Mouse (Mus musculus): ENCODE data around the gene Zfp668.

The Zfp668 gene

GRCm38 (mm10) chr7:127894480-127894879, 17.9 kb upstream of the Zfp668 start:
- no peak for DNase-seq

GRCm38 (mm10) chr7:127890798-127891197, 14.2 kb upstream of the Zfp668 start, which contains the start of gene Prss53:
Gene Prss53, minus strand, starts transcription at chr7:127890970.
- peak; percentile 68 to 79 for DNase-seq

- no peak for DNase-seq
Observed at GRCm38 (mm10) chr7:127888821-127889220, 12.2 kb upstream of the Zfp668 start.

- DNase-seq = no peak
Observed at GRCm38 (mm10) chr7:127887781-127888180, 11.2 kb upstream of the Zfp668 start.

- DNase-seq = no peak
Observed at GRCm38 (mm10) chr7:127887191-127887590, 10.6 kb upstream of the Zfp668 start.

GRCm38 (mm10) chr7:127886551-127886950, 9.9 kb upstream of the Zfp668 start:
- no peak for DNase-seq

GRCm38 (mm10) chr7:127885951-127886350, 9.3 kb upstream of the Zfp668 start:
- peak; percentile 42 to 62 for DNase-seq

- no peak for DNase-seq
Observed at GRCm38 (mm10) chr7:127880431-127880830, 3.8 kb upstream of the Zfp668 start.

GRCm38 (mm10) chr7:127879301-127879700, 2.7 kb upstream of the Zfp668 start:
- DNase-seq = no peak

GRCm38 (mm10) chr7:127876041-127876466, 574 bp downstream of the Zfp668 start, which contains the start of gene Zfp646:
Gene Zfp646, plus strand, starts transcription at chr7:127876221.
- peak; percentile 85 to 92 for DNase-seq

- DNase-seq = peak; percentile 96 to 98
Observed at GRCm38 (mm10) chr7:127875627-127876001, 1.0 kb downstream of the Zfp668 start.

- no peak for DNase-seq
Observed at GRCm38 (mm10) chr7:127874812-127875626, 1.6 kb downstream of the Zfp668 start.

- no peak for DNase-seq
Observed at GRCm38 (mm10) chr7:127870136-127870821, 6.3 kb downstream of the Zfp668 start.

- DNase-seq = peak; percentile 34 to 53
Observed at GRCm38 (mm10) chr7:127869149-127869810, 7.3 kb downstream of the Zfp668 start.

- no peak for DNase-seq
Observed at GRCm38 (mm10) chr7:127867641-127868040, 9.0 kb downstream of the Zfp668 start.

GRCm38 (mm10) chr7:127866434-127866833, 10.2 kb downstream of the Zfp668 start:
- no peak for DNase-seq

GRCm38 (mm10) chr7:127858258-127858657, 18.4 kb downstream of the Zfp668 start:
- DNase-seq = no peak

- DNase-seq = no peak
Observed at GRCm38 (mm10) chr7:127850906-127851305, 25.7 kb downstream of the Zfp668 start.

- DNase-seq = no peak
Observed at GRCm38 (mm10) chr7:127849973-127850875, 26.4 kb downstream of the Zfp668 start.

- peak; percentile 82 to 90 for DNase-seq
Observed at GRCm38 (mm10) chr7:127842001-127842718, 34.5 kb downstream of the Zfp668 start.

GRCm38 (mm10) chr7:127841340-127842000, 35.2 kb downstream of the Zfp668 start:
- DNase-seq = peak; percentile 94 to 97

All from kidney, postnatal 4 days (tissue).